Mouse (Mus musculus): ENCODE measurements around the gene Cilp2. TPM values are rescaled to one million over a fixed set of nuclear protein-coding genes. Genes with fewer than 3 reads are reported as not detected.

Cilp2 gene
- under 0.01 TPM in 1 of 2 replicates, not detected in the other for total RNA-seq (2014; rRNA removed)
- 0.01 and 0.05 TPM in 2 replicates for polyA plus RNA-seq (2012; rRNA removed)

DNA sequence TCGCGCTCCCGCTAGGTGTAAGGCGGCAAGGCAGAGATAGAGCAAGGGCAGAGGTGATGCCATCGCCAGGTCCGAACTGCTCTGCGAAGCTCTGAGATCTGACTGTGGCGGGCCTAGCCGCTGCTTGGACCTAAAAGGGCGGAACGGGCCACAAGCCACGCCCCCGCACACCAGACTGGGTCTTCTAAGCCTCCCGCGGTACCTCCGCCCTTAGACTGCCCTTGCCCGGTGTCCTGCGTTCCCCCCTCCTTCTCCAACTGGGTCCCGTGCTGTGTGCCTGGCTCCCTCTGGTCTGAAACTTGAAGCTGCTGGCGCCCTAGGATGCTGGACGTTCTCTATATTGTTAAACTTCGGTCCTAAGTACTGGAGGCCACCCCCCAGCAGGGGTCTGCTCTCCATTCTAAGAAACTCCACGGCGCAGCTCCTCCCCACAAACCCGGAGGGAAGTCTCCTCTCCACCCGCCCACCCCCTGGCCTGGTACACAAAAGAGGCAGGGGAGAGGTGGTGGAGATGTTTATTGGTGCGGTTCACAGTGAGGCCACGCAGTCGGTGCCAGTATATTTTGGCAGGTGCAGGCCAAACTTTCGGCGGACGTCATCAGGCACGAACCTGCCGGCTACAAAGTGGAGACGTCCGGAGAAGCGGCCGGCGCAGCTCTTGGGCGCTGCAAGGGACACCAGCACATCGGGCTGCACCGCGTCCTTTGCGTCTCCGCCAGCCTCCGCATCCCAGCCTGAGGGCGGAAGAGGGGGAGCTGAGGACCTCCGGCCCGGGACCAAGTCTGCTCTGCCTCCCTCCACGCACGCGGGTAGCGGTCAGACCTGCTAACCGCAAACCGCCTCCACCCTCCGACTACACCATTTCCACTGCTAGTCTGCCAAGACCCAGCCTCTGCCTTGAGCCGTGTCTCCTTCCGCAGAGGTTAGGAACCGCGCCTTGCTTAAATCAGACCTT, at the start of gene Cilp2:
Cilp2 (minus strand) TSS at position 399 of the 955 bp plus-strand sequence.
- Histone ChIP-seq H3K4me1 (ENCODE audit: control insufficient read depth, insufficient read depth, low read length) (peaks cover 7% of the 10 kb centered on the region), H3K79me2 (ENCODE audit: control insufficient read depth, insufficient read depth, low read length) (no peaks in the 10 kb centered on the region), H3K9ac (ENCODE audit: low read depth, low read length) (no peak within 1 kb of the TSS), H3K36me3 (ENCODE audit: control insufficient read depth, insufficient read depth, low read length) (no peaks in the 10 kb centered on the region), H3K4me3 (ENCODE audit: insufficient read depth, low read depth, low read length) (peak within 1 kb of the TSS; percentile 26; the same call in 1 of the 2 replicates), H3K27ac (replicated peaks; ENCODE audit: insufficient read depth, low read depth, low read length) (no peak within 1 kb of the TSS), H3K27me3 (ENCODE audit: control insufficient read depth, insufficient read depth, low read length) (peaks cover 42% of the 10 kb centered on the region)
- DNase-seq (ENCODE audit: extremely low read depth, low read depth, low spot score), result no peak
- WGBS, result 2% methylated on average over 59 of the region's 60 CpGs
- TF ChIP-seq CTCF (IDR thresholded peaks at IDR 0.05; ENCODE audit: low read depth, low read length) (no peak), POLR2A (IDR thresholded peaks at IDR 0.05; ENCODE audit: extremely low read depth, insufficient read depth, low read length) (no peak)

DNA sequence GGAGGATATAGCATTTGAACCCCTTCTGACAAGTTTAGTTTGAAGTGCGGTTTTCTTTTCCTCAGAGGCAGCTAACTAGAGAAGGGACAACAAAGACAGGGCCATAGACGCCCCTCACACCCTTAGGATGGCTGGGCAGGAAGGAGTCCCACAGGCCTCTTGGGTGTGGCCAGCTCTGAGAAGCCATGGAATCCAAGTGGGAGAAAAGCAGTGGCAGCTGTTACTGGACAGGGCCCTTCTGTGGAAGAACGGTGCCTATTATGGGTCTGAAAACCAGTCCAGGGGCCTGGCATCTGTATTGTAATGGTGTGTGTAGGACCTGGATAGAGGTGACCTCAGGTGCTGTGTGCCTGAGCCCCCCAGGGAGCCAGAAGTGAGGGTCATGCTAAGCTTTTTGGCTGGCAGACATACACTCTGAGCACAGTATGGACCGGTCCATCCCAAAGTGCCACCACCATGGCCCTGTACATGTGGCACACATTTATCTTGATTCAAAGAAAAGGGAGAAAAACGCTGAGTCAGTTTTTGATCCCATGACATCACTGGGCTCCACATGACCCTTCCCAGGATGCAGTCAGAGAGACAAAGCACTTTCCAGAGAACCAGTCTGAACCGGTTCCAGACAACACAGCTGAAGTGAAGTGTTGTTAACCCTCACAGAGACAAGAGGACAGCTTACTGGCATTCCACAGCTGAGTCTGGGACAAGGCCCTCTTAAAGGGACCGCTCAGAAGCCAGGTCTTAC, 48.7 kb upstream of the Cilp2 start:
- Histone ChIP-seq H3K4me3 (ENCODE audit: insufficient read depth, low read depth, low read length) (no peak overlapping the region), H3K4me1 (ENCODE audit: control insufficient read depth, insufficient read depth, low read length) (peaks cover 12% of the 10 kb centered on the region), H3K36me3 (ENCODE audit: control insufficient read depth, insufficient read depth, low read length) (peaks cover 3% of the 10 kb centered on the region; the same call in 1 of the 2 replicates), H3K9ac (ENCODE audit: low read depth, low read length) (no peak overlapping the region), H3K27me3 (ENCODE audit: control insufficient read depth, insufficient read depth, low read length) (no peaks in the 10 kb centered on the region), H3K79me2 (ENCODE audit: control insufficient read depth, insufficient read depth, low read length) (peaks cover 30% of the 10 kb centered on the region; the same call in 1 of the 2 replicates), H3K27ac (replicated peaks; ENCODE audit: insufficient read depth, low read depth, low read length) (no peak overlapping the region; the same call in 1 of the 2 replicates)
- TF ChIP-seq POLR2A (IDR thresholded peaks at IDR 0.05; ENCODE audit: extremely low read depth, insufficient read depth, low read length) (no peak), CTCF (IDR thresholded peaks at IDR 0.05; ENCODE audit: low read depth, low read length) (no peak)
- WGBS, result 74% methylated on average over 7 of the region's 7 CpGs
- peak; percentile 28 for DNase-seq (ENCODE audit: extremely low read depth, low read depth, low spot score)

DNA sequence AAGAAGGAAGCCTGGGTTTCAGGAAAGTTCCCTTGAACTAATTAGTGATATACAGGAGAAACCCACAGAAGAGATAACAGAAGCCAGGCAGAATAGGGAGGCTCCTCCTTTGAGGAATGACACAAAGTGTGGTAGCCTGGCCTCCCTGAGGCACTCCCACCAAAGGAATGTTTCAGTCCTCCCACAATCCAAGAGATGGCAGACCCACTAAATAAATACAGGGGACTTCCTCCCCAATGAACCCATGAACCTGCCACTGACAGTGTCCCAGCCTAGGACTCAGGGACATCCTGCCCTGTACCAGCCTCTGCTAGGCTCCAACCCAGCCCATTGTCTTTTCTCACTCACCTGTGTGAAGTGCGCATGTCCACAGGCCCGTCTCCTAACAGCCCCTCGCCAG, 47.9 kb upstream of the Cilp2 start:
- H3K9ac ChIP-seq (ENCODE audit: low read depth, low read length), result no peak overlapping the region
- H3K27me3 ChIP-seq (ENCODE audit: control insufficient read depth, insufficient read depth, low read length), result no peaks in the 10 kb centered on the region
- peaks cover 29% of the 10 kb centered on the region; the same call in 1 of the 2 replicates for H3K79me2 ChIP-seq (ENCODE audit: control insufficient read depth, insufficient read depth, low read length)
- no peak for DNase-seq (ENCODE audit: extremely low read depth, low read depth, low spot score)
- WGBS, result 93% methylated on average over 3 of the region's 3 CpGs
- peaks cover 3% of the 10 kb centered on the region; the same call in 1 of the 2 replicates for H3K36me3 ChIP-seq (ENCODE audit: control insufficient read depth, insufficient read depth, low read length)
- no peak overlapping the region for H3K4me3 ChIP-seq (ENCODE audit: insufficient read depth, low read depth, low read length)
- peaks cover 12% of the 10 kb centered on the region for H3K4me1 ChIP-seq (ENCODE audit: control insufficient read depth, insufficient read depth, low read length)
- no peak overlapping the region for H3K27ac ChIP-seq (replicated peaks; ENCODE audit: insufficient read depth, low read depth, low read length)
- TF ChIP-seq CTCF (IDR thresholded peaks at IDR 0.05; ENCODE audit: low read depth, low read length) (no peak), POLR2A (IDR thresholded peaks at IDR 0.05; ENCODE audit: extremely low read depth, insufficient read depth, low read length) (no peak)

DNA sequence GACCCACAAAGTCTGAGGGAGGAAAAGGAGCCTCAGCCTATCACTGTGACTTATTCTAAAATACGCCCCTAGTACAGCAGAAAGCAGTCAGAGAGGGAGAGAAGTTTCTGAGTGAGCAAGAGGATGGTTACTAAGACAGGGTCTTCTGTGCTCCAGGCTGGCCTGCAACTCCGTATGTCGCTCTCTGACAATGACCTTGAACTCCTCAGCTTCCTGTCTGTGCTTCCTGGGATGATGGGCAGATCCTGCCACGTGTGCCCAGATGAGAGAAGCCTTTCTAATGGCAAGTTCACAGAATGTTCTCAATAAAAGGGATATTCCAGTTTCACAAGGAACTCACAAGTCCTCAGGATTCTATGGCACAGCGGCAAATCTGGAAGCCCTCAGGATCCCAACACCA, 47.1 kb upstream of the Cilp2 start:
- Histone ChIP-seq H3K27me3 (ENCODE audit: control insufficient read depth, insufficient read depth, low read length) (no peaks in the 10 kb centered on the region), H3K4me1 (ENCODE audit: control insufficient read depth, insufficient read depth, low read length) (peaks cover 9% of the 10 kb centered on the region), H3K4me3 (ENCODE audit: insufficient read depth, low read depth, low read length) (no peak overlapping the region), H3K9ac (ENCODE audit: low read depth, low read length) (no peak overlapping the region), H3K79me2 (ENCODE audit: control insufficient read depth, insufficient read depth, low read length) (peaks cover 27% of the 10 kb centered on the region; the same call in 1 of the 2 replicates), H3K27ac (replicated peaks; ENCODE audit: insufficient read depth, low read depth, low read length) (0 out of 2 replicates have a peak overlapping the region, but pooled peaks have one; percentile 5), H3K36me3 (ENCODE audit: control insufficient read depth, insufficient read depth, low read length) (peaks cover 3% of the 10 kb centered on the region; the same call in 1 of the 2 replicates)
- TF ChIP-seq CTCF (IDR thresholded peaks at IDR 0.05; ENCODE audit: low read depth, low read length), result no peak
- no peak for TF ChIP-seq POLR2A (IDR thresholded peaks at IDR 0.05; ENCODE audit: extremely low read depth, insufficient read depth, low read length)
- no peak for DNase-seq (ENCODE audit: extremely low read depth, low read depth, low spot score)
- 51% methylated on average over 5 of the region's 5 CpGs for WGBS

DNA sequence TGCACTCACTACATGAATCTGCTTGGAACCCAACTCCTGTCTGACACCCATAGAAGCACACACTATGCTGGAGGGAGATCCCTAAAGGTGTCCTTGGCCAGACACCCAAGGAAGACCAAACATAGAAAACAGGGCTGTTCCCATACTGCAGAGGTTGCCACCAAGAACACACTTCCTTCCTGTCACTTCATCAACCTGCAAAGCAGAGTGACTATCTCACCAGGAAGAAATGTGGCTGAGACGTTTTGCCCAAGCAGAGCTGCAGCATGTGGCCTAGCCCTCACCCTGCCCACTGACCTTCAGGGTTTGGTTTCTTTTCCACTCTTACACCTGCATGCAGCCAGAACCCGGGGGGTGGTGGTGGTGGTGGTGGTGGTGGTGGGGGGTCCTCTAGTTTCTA, 46.3 kb upstream of the Cilp2 start:
- no peak for DNase-seq (ENCODE audit: extremely low read depth, low read depth, low spot score)
- Histone ChIP-seq H3K27me3 (ENCODE audit: control insufficient read depth, insufficient read depth, low read length) (no peaks in the 10 kb centered on the region), H3K79me2 (ENCODE audit: control insufficient read depth, insufficient read depth, low read length) (peaks cover 24% of the 10 kb centered on the region; the same call in 1 of the 2 replicates), H3K36me3 (ENCODE audit: control insufficient read depth, insufficient read depth, low read length) (peaks cover 7% of the 10 kb centered on the region), H3K9ac (ENCODE audit: low read depth, low read length) (no peak overlapping the region), H3K27ac (replicated peaks; ENCODE audit: insufficient read depth, low read depth, low read length) (no peak overlapping the region), H3K4me3 (ENCODE audit: insufficient read depth, low read depth, low read length) (no peak overlapping the region), H3K4me1 (ENCODE audit: control insufficient read depth, insufficient read depth, low read length) (peaks cover 7% of the 10 kb centered on the region)
- 63% methylated on average over 2 of the region's 2 CpGs for WGBS
- TF ChIP-seq POLR2A (IDR thresholded peaks at IDR 0.05; ENCODE audit: extremely low read depth, insufficient read depth, low read length), result no peak
- no peak for TF ChIP-seq CTCF (IDR thresholded peaks at IDR 0.05; ENCODE audit: low read depth, low read length)

Data from liver, adult 2 months (tissue).